Mouse (Mus musculus): ENCODE data around the gene Ice1. TPM values are rescaled to one million over a fixed set of nuclear protein-coding genes. Genes with fewer than 3 reads are reported as not detected.
A peak's percentile ranks its signal among the peaks of the same experiment; 100 is the strongest.

Ice1 gene
- 30.9 and 32.7 TPM in 2 replicates for polyA plus RNA-seq (2016; fragmentation: Nextera tagmentation; extraction: Ambion mirVana)

GRCm38 (mm10) chr13:70637282-70637661, at the start of gene Ice1:
TSS of gene Ice1 (minus strand) at chr13:70637634.
- H3K4me3 ChIP-seq (replicated peaks): peak within 1 kb of the TSS; percentile 95
- H3K4me1 ChIP-seq (replicated peaks): peaks cover 18% of the 10 kb centered on the region
- H3K27ac ChIP-seq: peak within 1 kb of the TSS; percentile 69; the same call in 1 of the 2 replicates
- H3K27me3 ChIP-seq: no peaks in the 10 kb centered on the region
- peak; percentile 38 for ATAC-seq (ENCODE audit: insufficient number of reproducible peaks, insufficient read depth, low FRiP score, low TSS enrichment, low read depth)
- H3K4me2 ChIP-seq: peak within 1 kb of the TSS; percentile 84
- H3K9me3 ChIP-seq: no peaks in the 10 kb centered on the region
- WGBS: under 1% methylated on average over 38 of the region's 39 CpGs
- no peaks in the 10 kb centered on the region for H3K36me3 ChIP-seq
- peak within 1 kb of the TSS; percentile 93 for H3K9ac ChIP-seq (replicated peaks)

DNA sequence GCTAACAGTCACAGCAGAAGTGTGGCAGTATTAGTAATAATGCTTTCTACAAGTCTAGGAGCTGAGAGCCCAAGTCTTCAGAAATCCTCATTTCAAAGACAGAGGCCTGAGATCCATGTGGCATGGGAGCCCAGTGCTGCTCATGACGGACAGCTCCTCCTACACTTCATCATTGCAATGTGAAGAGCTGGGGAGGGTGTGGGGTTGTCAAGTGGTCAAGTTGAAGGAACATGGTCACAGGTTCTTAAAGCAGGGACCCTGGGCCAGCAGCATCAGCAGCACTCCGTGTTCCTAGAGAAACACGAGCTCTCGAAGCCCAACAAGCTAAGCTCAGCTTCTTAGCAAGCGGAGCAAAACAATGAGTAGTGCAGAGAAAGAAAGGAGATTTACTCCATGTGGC, 48.4 kb upstream of the Ice1 start:
- no peak overlapping the region for H3K27ac ChIP-seq
- H3K9me3 ChIP-seq: no peaks in the 10 kb centered on the region
- no peak overlapping the region for H3K4me3 ChIP-seq (replicated peaks)
- 75% methylated on average over 5 of the region's 5 CpGs for WGBS
- no peaks in the 10 kb centered on the region for H3K27me3 ChIP-seq
- H3K9ac ChIP-seq (replicated peaks): no peak overlapping the region
- no peak for ATAC-seq (ENCODE audit: insufficient number of reproducible peaks, insufficient read depth, low FRiP score, low TSS enrichment, low read depth)
- no peak overlapping the region for H3K4me2 ChIP-seq
- no peaks in the 10 kb centered on the region for H3K36me3 ChIP-seq
- 0 out of 2 replicates have a peak, but pooled peaks cover 4% of the 10 kb centered on the region for H3K4me1 ChIP-seq (replicated peaks)

- peak; percentile 78 for ATAC-seq (ENCODE audit: insufficient number of reproducible peaks, insufficient read depth, low FRiP score, low TSS enrichment, low read depth)
- H3K36me3 ChIP-seq: no peaks in the 10 kb centered on the region
- H3K27ac ChIP-seq: no peak overlapping the region
- H3K4me2 ChIP-seq: no peak overlapping the region
- no peak overlapping the region for H3K9ac ChIP-seq (replicated peaks)
- H3K9me3 ChIP-seq: no peaks in the 10 kb centered on the region
- H3K4me1 ChIP-seq (replicated peaks): 0 out of 2 replicates have a peak, but pooled peaks cover 4% of the 10 kb centered on the region
- H3K4me3 ChIP-seq (replicated peaks): no peak overlapping the region
- no peaks in the 10 kb centered on the region for H3K27me3 ChIP-seq
- WGBS: 71% methylated on average over 7 of the region's 7 CpGs
Observed at GRCm38 (mm10) chr13:70684976-70685609, 47.7 kb upstream of the Ice1 start.

GRCm38 (mm10) chr13:70681411-70682183, 44.2 kb upstream of the Ice1 start:
- no peak overlapping the region for H3K9ac ChIP-seq (replicated peaks)
- no peak overlapping the region for H3K27ac ChIP-seq
- H3K27me3 ChIP-seq: no peaks in the 10 kb centered on the region
- no peak overlapping the region for H3K4me3 ChIP-seq (replicated peaks)
- no peaks in the 10 kb centered on the region for H3K9me3 ChIP-seq
- H3K36me3 ChIP-seq: no peaks in the 10 kb centered on the region
- H3K4me2 ChIP-seq: no peak overlapping the region
- ATAC-seq (ENCODE audit: insufficient number of reproducible peaks, insufficient read depth, low FRiP score, low TSS enrichment, low read depth): no peak
- H3K4me1 ChIP-seq (replicated peaks): no peaks in the 10 kb centered on the region
- WGBS: 82% methylated on average over 7 of the region's 7 CpGs

DNA sequence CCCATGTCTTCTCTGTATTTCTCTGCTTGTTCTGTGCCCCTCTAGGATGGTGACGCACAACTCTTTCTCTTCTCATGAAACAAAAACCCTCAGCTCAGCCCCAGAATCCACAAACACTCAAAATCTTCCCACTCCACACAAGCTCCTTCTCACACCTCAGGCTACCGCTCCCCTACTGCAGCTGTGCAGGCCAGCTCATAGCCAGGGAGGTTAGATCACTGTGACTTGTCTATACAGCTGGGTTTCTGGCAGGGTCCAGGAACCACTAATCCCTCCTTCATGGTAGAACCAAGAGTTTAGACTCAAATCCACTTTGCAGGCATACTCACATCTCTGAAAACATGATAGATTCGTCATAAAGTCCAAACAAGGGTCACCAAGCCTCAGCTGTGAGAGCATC, 42.9 kb upstream of the Ice1 start:
- no peaks in the 10 kb centered on the region for H3K36me3 ChIP-seq
- ATAC-seq (ENCODE audit: insufficient number of reproducible peaks, insufficient read depth, low FRiP score, low TSS enrichment, low read depth): no peak
- no peaks in the 10 kb centered on the region for H3K4me1 ChIP-seq (replicated peaks)
- H3K27ac ChIP-seq: no peak overlapping the region
- no peak overlapping the region for H3K9ac ChIP-seq (replicated peaks)
- H3K27me3 ChIP-seq: no peaks in the 10 kb centered on the region
- H3K4me2 ChIP-seq: no peak overlapping the region
- no peaks in the 10 kb centered on the region for H3K9me3 ChIP-seq
- 85% methylated on average over 3 of the region's 3 CpGs for WGBS
- H3K4me3 ChIP-seq (replicated peaks): no peak overlapping the region

DNA sequence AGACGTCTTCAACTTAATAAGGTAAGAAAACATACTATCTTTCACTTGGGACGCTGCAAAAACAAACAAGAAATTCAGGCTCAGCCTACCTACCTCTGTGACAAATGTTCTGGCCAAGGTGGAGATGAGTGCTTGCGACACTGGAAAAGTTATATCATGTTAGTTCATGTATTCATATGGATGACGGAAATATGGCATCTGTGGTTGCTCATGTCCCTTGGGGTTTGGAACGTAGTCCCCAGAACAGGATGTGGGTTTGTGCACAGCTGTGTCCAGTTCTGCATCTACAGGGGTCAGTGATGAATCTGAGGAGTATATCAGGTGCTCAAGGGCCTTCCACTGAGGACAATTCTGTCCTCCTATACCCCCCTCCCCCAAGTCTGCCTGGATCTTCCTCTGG, 40.3 kb upstream of the Ice1 start:
- no peak overlapping the region for H3K4me2 ChIP-seq
- 86% methylated on average over 5 of the region's 5 CpGs for WGBS
- no peaks in the 10 kb centered on the region for H3K4me1 ChIP-seq (replicated peaks)
- no peaks in the 10 kb centered on the region for H3K27me3 ChIP-seq
- no peak overlapping the region for H3K27ac ChIP-seq
- no peaks in the 10 kb centered on the region for H3K9me3 ChIP-seq
- H3K36me3 ChIP-seq: no peaks in the 10 kb centered on the region
- H3K4me3 ChIP-seq (replicated peaks): no peak overlapping the region
- ATAC-seq (ENCODE audit: insufficient number of reproducible peaks, insufficient read depth, low FRiP score, low TSS enrichment, low read depth): no peak
- H3K9ac ChIP-seq (replicated peaks): no peak overlapping the region

DNA sequence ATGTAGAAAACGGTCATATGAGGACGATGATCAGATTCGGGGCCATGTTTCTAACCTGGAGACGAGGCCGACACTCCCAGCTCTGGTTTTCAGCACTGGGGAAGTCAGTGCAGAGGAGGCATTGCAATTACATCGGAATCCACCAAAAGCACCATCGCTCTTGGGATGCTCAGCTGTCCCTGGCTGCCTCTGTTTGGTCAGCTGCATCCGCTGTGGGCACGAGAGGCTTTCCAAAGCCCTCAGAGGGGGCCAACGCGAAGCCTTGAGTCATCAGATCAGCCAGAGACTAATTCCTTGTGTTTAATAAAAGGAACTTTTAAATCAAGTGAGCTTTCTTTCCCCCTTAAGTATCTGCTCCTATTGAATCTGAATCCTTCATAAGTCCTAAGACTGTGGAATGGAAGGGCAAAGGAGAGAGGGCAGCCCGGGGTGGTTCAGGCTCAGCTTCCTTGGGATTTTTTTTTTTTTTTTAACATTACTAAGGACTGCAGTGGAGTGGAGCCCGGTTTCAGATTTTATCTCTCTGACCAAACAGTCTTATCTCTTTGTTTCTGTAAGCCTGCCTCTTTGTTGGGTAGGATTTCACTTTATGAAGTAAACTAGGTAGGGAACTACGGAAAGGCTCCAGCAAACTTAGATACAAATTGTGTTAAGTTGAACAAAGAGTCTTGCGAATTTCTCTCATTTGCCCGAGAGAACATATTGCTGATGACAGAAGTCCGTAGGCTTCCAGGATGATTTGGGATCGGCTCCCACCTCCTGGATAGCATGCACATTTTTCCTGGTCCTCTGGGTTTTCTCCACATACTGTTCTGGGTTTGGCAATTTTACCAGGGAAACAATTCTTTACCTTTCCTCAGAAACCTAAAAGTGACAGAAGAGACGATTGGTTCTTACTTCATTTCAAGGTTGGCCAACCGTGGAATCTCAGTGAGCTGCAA, 39.1 kb upstream of the Ice1 start:
- no peak overlapping the region for H3K4me3 ChIP-seq (replicated peaks)

DNA sequence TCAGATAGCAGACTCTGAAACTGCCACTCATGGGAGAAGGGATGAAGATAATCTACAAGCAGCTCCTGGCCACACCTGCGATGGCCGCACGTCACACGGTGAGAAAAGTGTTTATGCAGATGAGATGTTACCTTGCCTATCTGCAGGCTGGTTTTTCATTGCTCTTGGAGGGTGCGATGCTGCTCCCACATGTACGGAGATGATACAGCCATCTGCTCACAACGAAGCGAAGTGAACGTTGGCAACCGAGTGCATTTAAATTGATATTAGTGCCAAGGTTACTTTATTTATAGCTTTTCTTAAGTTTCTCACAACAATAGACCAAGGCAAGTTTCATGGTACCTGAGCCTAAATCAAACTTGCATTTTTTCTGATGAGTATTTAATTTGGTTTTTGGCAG, 37.6 kb upstream of the Ice1 start:
- Histone ChIP-seq H3K9me3 (no peaks in the 10 kb centered on the region), H3K9ac (replicated peaks) (no peak overlapping the region), H3K27ac (no peak overlapping the region), H3K4me2 (no peak overlapping the region), H3K4me1 (replicated peaks) (no peaks in the 10 kb centered on the region), H3K36me3 (no peaks in the 10 kb centered on the region), H3K4me3 (replicated peaks) (no peak overlapping the region), H3K27me3 (no peaks in the 10 kb centered on the region)
- no peak for ATAC-seq (ENCODE audit: insufficient number of reproducible peaks, insufficient read depth, low FRiP score, low TSS enrichment, low read depth)
- 92% methylated on average over 10 of the region's 10 CpGs for WGBS

More for the DNA sequence above, 39.1 kb upstream of the Ice1 start:
- Histone ChIP-seq H3K9ac (replicated peaks) (no peak overlapping the region), H3K27ac (no peak overlapping the region), H3K4me1 (replicated peaks) (no peaks in the 10 kb centered on the region), H3K9me3 (no peaks in the 10 kb centered on the region), H3K4me2 (no peak overlapping the region), H3K36me3 (no peaks in the 10 kb centered on the region), H3K27me3 (no peaks in the 10 kb centered on the region)
- 81% methylated on average over 20 of the region's 20 CpGs for WGBS
- no peak for ATAC-seq (ENCODE audit: insufficient number of reproducible peaks, insufficient read depth, low FRiP score, low TSS enrichment, low read depth)

DNA sequence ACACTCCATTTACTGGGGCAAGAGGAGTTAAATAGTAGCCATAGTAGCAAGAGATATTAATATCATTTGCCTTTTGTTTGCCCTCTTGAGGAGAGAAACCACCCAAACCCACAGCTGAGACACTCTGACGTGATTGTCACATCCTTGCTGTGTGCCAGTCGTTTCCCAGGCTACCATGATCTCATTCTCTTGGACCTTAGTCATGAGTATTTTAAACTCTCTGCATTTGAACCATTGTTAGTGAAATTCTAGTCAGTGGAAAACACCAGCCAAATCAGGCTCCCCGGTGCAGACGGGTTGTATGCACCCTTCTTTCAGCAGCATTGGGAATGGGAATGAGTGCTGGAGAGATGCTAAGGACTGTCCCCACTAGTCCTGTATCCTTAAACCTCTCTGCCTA, 32.6 kb upstream of the Ice1 start:
- ATAC-seq (ENCODE audit: insufficient number of reproducible peaks, insufficient read depth, low FRiP score, low TSS enrichment, low read depth): no peak
- no peak overlapping the region for H3K4me3 ChIP-seq (replicated peaks)
- H3K36me3 ChIP-seq: no peaks in the 10 kb centered on the region
- no peaks in the 10 kb centered on the region for H3K4me1 ChIP-seq (replicated peaks)
- no peak overlapping the region for H3K9ac ChIP-seq (replicated peaks)
- no peak overlapping the region for H3K27ac ChIP-seq
- no peaks in the 10 kb centered on the region for H3K9me3 ChIP-seq
- no peak overlapping the region for H3K4me2 ChIP-seq
- WGBS: 81% methylated on average over 4 of the region's 4 CpGs
- H3K27me3 ChIP-seq: no peaks in the 10 kb centered on the region

GRCm38 (mm10) chr13:70659715-70660114, 22.3 kb upstream of the Ice1 start:
- Histone ChIP-seq H3K9ac (replicated peaks) (no peak overlapping the region), H3K9me3 (no peaks in the 10 kb centered on the region; the same call in 1 of the 2 replicates), H3K27ac (no peak overlapping the region), H3K4me1 (replicated peaks) (no peaks in the 10 kb centered on the region), H3K36me3 (no peaks in the 10 kb centered on the region), H3K4me3 (replicated peaks) (no peak overlapping the region), H3K4me2 (no peak overlapping the region), H3K27me3 (no peaks in the 10 kb centered on the region)
- ATAC-seq (ENCODE audit: insufficient number of reproducible peaks, insufficient read depth, low FRiP score, low TSS enrichment, low read depth): no peak
- WGBS: 83% methylated on average over 4 of the region's 4 CpGs

DNA sequence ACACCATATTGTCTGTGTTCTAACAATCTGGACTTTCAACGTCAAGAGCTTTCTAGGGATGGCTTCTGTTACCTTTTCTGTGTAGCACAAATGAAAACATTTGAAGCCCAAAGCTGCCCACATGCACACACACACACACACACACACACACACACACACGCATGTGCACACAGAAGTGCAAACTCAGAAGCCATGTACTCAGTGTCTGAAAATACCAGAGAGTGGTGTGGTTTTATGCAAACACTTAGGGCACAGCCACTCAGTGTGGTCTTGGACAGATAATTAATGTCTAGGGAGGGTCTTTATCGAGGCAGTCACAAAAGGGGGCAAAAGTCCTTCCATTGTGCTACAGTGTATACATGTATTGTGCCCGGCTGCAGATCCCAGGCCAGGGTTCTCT, 19.3 kb upstream of the Ice1 start:
- Histone ChIP-seq H3K27me3 (no peaks in the 10 kb centered on the region), H3K27ac (no peak overlapping the region), H3K4me2 (no peak overlapping the region), H3K4me1 (replicated peaks) (peaks cover 7% of the 10 kb centered on the region), H3K9ac (replicated peaks) (no peak overlapping the region), H3K4me3 (replicated peaks) (no peak overlapping the region), H3K36me3 (no peaks in the 10 kb centered on the region), H3K9me3 (no peaks in the 10 kb centered on the region)
- ATAC-seq (ENCODE audit: insufficient number of reproducible peaks, insufficient read depth, low FRiP score, low TSS enrichment, low read depth): no peak
- 75% methylated on average over 4 of the region's 4 CpGs for WGBS

All from limb, embryonic 12.5 days (tissue).